Mouse (Mus musculus) thymus, adult 2 months (tissue): ENCODE data around the gene Nav3.

Source experiments
- CTCF ChIP-seq: fragments of 200-500 bp; IDR thresholded peaks from 2 replicates; pipeline ENCODE4 v1.5.1; 2012; ENCODE audit warnings: mild to moderate bottlenecking, control low read depth, low read length, moderate library complexity, borderline replicate concordance; ENCODE audit not compliant: control insufficient read depth, poor library complexity, insufficient read depth; ENCODE audit errors: extremely low read depth
- POLR2A ChIP-seq: fragments of 200-500 bp; IDR thresholded peaks from 2 replicates; pipeline ENCODE4 v1.6.1; 2012; ENCODE audit warnings: mild to moderate bottlenecking, low read length, control low read depth, moderate library complexity; ENCODE audit not compliant: control insufficient read depth, poor library complexity, insufficient read depth; ENCODE audit errors: extremely low read depth

DNA sequence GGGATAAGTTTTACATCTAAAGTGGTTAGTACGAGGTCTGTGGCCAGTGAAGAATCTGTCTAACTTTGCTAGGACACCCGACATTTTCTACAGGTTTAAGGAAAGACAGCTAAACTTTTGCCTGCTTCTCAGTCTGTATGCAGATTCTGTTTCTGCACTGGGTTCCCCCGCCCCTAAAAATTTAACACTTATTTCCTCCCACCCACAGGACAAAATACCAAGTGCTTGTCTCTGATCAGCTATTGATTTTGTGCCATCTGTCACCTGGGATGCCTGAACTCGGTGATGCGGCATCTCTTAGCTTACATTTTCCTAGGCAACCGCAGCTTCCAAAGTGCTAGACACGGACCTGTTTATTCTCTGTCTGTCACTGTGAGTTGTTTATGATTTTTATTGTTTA lies 814.2 kb downstream of the Nav3 start:
- no peak for TF ChIP-seq CTCF
- no peak for TF ChIP-seq POLR2A
